Mouse (Mus musculus): ENCODE measurements around the gene Ralbp1.

Ralbp1 gene

DNA sequence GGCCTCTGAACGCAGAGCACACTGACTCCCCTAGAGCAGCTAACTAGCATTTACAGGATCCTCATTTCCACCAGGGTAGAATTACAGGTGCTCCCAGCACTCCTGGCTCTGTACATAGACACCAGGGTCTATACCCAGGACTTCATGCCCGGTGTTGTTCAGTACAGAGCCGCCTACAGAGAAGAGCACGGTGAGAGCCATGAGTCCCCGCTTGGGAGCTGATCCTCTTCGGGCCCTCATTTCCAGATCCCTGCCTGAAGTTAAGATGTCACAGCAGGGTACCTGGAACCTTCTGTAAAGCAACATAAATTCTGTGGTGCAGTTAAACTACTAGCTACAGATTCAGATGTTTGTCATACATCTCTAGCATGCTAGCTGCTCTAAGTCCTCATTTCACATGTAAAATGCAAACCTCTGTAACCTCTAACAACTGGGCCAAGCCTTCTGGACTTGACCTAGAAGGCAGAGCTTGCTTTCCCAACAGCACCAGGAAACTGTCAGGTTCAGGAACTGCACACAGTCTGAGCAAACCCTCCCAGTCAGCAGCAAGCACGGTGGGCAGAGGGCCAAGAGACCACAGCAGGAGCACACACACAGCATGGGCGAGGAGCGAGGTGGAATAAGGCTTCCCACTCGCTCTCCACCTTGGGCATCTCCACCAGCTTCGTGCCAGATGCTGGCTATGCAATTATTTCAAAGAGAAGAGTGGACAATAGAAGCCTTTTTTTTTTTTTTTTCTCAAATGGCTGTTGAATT is 37.7 kb downstream of the Ralbp1 start:
- peak; percentile 68 for DNase-seq

DNA sequence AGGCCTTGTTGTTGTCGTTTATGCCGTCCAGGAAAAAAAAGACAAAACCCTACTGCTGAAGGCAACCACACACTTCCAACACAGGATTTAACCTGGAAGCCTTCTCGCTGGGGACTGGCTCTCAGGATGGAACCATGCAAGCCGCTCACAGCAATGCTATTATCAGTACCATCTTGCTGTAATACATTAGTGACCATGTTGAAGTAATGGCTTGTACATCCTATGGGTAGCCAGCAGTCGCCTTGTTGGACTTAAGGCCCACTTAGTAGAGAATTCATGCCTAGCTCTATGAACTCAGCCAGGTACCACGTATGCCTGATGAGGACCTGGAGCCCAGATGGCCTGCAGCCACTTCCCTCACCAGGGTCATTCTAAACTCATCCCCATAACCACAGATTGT is 40.2 kb downstream of the Ralbp1 start:
- DNase-seq: no peak

DNA sequence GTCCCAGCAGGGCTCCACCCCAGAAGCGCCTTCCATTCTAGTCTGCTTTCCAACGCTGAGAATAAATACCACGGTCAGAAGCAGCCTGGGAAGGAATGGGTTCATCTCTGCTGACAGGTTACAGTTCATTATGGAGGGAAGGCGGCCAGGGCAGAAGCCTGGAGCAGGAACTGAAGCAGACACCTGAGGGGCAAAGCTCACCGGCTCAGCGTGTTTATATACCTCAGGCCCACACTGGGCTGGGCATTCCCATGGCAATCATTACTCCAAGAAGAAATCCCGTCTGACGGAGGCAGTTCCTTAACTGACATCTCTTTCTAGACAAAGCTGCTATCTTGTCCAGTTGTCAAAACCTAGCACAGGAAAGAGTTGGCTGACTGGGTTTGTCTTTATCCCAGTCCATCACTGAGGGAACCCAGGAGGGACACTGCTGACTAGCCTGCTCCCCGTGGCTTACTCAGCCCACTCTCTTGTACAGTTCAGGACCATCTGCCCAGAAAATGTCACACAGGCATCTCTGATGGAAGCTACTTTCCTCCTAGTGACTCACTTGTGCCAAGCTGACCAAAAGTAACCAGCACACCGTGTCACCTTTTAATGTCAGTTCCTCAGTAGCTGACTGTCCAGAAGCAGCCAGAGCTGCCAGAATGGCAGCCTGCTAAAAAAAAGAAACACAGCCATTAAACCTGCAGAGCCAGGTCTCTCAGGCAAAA is 42.8 kb downstream of the Ralbp1 start:
- no peak for DNase-seq

DNA sequence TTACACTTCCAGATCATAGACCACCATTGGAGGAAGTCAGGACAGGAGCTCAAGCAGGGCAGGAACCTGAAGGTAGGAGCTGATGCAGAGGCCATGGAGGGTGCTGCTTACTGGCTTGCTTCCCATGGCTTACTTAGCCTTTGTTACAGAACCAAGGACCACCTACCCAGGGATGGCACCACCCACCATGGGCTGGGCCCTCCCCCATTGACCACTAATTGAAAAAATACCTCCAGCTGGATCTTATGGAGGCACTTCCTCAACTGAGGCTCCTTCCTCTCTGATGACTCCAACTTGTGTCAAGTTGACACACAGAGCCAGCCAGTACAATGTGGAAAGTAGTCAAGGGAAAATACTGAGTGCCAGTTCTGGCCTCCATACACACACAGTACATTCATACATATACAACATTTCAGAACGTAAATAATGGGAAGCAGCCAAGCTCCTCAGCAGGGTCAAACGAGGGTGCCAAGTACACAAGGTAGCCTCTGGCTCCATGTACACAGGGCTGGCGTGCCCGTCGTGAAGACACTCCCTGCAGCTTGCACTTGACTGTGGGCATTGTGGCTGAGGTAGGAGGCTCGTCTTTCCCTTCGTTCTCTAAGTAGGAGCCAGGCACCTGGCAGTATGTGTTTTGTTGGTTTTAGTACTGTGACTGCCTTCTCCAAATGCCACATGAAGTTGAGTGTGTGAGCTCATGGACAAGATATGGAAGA is 45.9 kb downstream of the Ralbp1 start:
- no peak for DNase-seq

DNA sequence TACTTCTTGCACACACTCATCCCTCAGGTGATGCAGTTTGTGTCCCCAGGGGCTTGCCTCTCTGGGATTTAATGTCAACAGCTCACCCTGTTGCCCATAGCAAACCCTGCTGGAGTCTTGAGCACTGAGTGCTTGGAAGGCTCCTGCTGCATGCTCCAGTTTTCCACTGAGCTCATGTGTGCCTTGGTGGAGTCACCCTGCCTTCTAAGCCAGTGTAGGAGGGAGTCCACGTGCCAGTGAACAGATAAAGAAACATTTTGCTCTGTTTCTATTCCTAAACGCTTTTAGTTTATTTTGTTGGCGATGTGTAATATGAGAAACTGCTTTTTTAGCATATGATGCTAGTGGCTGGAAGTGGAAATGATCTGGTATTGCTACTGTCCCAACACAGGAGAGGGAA is 48.9 kb downstream of the Ralbp1 start:
- no peak for DNase-seq

DNA sequence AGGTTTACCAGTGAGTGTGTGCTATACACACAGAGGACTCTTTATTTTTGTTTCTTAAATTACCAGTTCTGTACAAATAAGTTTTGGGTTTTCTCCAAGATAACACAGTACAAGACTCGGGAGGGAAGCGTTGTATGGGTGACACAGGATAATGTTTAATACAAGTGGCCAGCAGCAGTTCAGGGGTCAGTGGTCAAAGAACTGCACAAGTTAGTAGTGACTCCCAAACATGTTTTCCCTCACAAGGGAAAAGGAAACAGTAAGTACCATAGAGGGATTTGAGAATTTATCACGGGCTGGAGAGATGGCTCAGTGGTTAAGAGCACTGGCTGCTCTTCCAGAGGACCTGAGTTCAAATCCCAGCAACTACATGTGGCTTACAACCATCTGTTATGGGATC is 51.7 kb downstream of the Ralbp1 start:
- DNase-seq: no peak

DNA sequence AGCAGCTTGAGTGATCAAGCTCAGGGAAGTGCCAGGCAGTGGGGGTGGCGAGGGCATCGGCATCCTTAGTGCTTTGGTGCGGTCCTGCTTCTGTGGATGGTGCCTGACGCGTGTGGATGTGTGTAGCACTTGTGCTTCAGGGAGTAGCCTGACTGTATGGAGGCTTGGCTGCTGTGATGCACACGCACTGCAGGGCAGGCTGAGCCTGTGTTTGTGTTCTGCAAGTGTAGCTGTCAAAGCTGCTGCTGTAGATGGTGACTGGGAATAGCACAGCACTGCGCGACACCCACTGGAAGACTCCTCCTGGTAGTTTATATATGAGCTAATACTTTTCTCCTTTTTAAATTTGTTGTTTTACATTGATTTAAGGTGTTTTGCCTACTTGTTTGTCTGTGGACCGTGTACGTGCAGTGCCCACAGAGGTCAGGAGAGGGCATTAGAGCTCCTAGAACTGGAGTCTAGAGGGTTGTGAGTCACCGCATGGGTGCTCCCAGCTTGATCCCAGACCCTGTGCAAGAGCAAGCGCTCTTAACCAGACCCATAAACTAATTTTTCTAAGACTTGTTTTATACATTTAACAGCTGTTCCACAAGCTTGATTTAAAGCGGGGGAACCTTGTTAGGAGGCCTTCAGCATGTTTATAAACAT is 55.3 kb downstream of the Ralbp1 start:
- no peak for DNase-seq

DNA sequence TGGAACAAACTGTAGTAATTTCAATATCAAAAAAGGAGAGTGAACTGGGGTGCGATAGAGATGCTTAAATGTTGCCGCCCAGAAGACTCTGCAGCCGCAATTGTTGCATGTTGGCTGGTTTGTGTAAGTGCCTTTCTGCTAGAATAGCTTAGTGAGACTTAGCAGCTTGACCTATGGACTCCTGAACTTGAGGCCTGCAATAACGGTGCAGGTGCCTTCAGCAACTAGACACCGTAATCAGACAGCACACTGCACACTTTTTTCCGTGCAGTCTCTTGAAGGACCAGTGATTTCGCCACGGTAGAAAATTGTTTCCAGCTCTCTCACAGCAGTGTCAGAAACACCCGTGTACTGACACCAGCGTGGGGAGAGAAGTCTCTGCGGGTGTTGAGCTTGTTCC is 56.6 kb downstream of the Ralbp1 start:
- DNase-seq: no peak

DNA sequence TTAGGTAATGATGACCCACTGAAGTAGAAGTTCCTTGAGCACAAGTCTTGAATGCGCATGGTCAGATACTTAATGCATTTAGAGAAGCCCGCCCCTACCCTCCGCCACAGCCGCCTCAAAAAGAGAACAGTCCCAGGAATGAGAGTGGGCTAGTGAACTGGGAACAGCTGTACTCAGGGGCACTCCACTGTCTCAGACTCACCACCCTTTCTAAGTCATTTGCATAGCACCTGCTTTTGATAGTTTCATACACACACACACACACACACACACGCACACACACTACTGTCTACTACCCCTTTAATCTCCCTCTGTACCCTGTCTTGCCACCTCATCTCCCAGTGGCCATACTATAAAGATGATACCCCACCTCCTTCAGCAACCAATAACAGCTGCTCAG is 57.7 kb downstream of the Ralbp1 start:
- no peak for DNase-seq

DNA sequence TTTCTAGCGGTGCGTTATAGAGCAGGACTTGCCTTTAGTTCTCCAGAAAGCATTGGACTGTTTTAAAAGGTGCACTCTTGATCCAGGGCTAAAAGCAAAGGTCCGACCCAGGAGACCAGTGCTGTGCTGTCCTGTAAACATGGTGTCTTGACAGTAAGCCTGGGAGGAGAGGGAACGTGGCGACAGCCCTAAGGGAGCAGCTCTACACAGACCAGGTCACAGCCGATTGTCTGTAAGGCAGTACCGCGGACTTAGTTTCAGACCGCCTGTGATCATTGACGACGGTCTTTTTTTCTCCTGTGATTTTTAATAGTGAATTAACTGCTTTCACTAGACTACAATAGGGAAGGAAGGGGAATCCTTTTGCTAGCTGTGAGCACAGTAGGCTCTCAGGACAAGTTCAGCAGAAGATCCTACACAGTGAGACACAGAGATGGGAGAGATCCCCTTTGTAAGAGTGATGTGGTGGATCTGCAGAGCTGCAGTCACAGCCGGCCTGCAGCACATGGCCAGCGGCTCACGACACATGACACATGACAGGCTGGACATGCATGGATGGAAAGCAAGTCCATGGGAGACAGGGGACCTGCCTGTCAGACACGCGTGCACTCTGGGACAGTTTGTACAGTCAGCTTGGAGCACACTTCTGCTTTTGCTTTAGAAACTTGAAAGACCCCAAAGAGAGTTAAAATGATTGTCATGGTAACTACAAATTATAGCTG is 58.3 kb downstream of the Ralbp1 start:
- DNase-seq: no peak

DNA sequence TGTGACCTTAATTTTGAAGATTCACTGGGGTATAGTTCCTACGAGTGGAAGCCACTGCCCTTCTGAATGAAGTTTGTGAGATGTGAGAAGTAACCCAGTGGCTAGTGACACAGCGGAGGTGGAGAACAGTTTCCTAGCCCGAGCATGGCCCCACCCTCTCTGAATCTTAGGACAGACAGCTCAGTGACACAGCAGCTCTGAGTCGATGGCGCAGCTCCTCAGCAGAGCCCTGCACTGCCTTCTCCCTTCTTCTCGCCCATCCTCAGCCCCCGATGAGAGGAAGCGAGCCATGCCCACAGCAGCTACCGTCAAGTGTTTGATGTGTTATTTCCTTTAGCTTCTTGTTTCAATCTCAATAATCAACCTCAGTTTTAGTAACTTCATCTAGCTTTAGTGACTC is 59.3 kb downstream of the Ralbp1 start:
- DNase-seq: no peak

DNA sequence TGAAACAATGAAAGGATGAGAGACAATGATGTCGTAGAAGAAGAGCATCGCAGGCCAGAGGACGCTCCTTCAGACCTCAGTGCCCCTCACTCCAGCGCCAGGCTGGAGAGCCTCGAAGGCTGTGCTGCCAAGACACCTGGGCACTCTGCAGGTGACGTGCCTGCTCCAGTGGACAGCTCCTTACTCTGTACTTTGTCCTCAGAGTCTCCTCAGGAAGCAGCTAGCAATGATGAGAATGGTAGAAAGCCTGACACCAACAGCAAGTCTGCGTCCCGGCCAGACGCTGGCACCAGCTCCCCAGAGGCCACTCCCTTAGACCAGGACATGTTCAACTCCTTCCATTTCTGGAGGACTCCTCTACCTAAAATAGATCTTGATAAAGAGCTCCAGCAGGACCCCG is 61.4 kb downstream of the Ralbp1 start:
- DNase-seq: no peak

DNA sequence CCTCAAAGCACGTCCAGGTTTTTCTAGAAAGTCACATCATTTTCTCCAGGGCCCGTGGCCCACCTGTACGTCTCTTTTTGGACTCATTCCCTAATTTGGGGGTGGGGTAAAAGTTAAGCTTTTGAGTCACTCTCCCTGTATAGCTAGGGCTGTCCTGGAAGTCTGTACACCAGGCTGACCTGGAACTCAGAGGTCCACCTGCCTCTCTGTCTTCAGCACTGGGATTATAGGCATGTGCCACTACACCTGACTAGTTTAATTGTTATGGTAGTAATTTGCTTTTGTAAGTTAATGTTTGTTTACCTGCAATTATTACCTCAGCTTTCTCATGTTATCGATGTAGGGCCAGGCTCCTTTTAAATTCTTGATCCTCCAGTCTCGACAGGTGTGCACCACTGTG is 63.2 kb downstream of the Ralbp1 start:
- DNase-seq: no peak

DNA sequence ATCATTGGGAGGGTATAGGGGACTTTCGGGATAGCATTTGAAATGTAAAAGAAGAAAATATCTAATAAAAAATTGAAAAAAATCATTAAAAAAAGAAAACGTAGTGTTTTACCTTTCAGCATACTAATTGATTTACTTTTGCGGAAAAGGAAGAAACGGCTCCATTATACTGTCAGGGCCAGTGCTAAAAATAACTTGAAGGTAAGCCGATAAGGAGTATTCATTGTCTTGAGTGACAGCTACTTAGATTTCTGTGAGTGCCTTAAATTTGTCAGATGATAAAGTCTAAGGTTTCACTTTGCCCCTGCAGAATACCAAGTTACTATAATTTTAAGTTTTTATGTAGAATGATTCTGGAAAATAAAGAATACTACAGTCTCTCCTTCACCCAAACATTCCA is 65.4 kb downstream of the Ralbp1 start:
- DNase-seq: no peak

DNA sequence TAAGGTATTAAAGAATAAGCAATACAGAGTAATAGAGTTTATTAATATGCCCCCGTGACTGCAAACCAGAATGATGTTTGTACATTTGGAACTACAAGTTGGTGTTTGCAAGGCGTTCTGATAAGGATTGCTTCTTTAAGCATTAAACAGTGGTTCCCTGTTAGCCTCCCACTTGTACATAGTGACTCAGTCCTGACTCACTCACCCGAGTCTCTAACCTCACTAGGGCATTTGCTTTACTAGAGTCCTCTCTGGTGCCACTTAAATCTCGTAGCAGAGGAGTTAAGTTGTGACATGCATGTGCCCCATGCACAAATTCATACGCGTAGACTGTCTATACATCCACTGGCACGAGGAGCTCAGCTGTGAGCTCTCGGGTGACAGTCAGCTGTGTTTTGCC is 71.8 kb downstream of the Ralbp1 start:
- no peak for DNase-seq

DNA sequence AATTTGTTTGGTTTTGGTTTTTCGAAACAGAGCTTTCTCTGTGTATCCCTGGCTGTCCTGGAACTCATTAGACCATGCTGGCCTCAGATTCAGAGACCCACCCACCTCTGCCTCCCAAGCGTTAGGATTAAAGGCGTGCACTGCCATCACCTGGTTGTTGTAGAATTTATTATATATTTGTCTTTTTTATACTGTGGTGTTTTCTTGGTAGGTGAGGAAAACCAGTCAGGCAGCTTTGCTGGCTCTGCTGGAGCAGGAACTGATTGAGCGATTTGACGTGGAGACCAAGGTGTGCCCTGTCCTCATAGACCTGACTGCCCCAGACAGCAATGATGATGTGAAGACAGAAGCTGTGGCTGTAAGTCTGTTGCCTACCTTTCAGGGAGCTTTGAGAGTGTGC is 74.6 kb downstream of the Ralbp1 start:
- no peak for DNase-seq

DNA sequence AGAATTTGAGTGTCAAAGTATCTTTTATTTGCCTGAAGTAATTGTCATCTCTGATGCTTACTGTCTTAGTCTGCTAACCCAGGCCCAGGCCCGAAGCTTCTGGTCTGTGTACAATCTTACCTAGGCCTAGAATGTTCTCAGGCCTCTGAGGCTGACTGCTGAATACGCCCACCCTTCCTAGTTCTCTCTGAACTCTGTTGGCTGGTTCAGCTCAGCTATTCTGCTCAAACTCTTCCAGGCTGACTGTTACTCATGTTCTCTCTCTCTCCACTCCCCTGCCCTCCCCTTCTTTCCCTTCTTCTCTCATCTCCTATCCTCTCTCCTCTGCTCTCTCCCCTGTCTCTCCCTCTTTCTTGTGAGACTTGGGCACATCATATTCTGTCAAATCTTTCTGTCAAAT is 79.2 kb downstream of the Ralbp1 start:
- no peak for DNase-seq

DNA sequence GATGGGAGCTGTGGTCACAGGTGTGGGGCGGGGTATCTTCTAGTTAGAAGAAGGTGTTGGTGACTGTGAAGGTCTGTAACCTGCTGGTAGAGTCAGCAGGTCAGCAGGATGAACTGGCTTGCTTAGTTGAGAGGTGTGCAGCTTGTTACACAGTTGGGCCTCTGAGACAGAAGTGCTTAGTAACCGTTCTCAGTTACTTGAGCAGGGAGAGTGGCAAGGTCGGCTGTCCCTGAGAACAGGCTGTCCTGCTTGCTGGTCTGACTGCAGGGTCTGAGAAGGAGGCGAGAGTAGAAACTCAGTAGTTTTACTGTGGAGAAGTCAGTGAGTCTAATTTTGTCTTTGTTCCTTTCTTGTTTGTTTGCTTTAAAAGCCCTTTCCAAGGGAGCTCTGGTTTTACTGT is 79.6 kb downstream of the Ralbp1 start:
- DNase-seq: no peak

DNA sequence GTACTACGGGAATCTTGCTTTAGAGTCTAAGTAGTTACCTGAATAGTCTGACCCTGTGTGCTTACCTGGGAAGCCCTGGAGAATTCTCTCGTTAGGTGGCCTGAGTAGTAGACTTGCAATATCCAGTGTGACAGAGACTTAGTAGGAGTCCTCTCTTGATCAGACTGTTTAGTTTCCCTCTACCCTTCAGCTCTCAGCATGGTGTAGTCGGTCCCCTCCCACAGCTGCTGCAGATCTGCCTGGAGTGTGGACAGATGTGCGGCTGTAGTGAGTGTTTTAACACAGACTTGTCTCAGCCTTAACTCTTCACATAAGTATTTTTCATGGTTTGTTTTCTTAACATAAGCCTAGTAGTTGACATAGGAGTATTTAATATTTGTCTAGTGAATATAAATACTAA is 83.6 kb downstream of the Ralbp1 start:
- no peak for DNase-seq

DNA sequence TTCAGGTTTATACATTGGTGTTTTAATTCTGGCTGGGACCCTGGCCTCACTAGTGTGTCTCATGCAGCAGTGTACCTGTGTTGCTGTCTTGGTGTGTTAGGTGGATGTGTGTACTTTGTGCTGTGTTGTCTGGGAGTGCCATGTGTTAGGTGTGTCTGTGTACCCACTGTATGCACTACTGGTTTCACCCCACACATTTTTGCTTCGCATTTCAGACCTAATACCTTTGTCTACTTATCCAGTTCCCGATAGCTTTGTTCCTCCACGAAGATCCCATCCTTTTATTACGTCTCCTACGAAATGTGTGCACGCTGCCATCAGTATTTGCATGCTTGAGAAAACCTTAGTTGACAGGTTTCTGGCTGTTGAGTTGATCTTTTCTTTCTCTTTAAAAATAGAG is 85.1 kb downstream of the Ralbp1 start:
- DNase-seq: no peak

DNA sequence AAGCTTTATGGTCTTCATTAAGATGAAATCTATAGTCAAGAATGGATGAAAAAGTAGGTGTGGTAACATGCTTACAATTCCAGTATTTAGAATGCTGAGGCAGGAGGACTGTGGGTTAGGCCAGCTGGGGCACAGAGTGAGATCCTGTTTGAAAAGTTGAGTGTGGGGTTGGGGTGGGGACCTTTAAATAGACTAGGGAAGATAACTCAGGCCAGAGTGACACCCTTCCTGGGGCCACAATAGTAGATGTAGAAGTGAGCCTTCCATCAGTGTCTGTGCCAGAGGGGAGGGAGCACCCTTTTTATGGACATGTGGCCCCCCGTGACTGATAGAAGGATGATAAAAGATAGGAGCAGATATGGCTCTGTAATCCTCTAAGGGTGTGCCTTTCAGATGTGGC is 86.2 kb downstream of the Ralbp1 start:
- DNase-seq: no peak

DNA sequence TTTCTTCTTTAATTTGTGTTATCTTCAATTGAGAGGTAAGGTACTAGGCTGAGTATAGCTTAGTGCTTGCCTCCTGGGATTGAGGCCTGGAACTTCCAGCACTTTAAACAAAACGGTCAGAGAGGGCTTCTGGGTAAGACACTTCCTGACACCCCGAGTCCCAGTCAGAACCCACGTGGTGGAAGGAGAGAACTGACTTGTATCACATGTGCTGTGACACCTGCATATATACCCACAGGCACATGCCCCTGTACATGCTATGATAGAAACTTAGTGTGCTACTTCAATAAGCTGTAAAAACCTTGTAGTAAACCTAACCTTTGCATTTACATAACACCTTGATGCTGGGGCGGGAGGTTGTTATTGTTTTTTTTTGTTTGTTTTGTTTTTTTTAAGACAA is 87.2 kb downstream of the Ralbp1 start:
- no peak for DNase-seq

All from cerebellum, adult 11-12 months (tissue).